Mouse (Mus musculus): ENCODE results near the gene Trap1.

- TF ChIP-seq CTCF (IDR thresholded peaks at IDR 0.05; ENCODE audit: low read depth), result no peak
- TF ChIP-seq EP300 (IDR thresholded peaks at IDR 0.05; ENCODE audit: low read depth), result no peak
Measured at GRCm38 (mm10) chr16:4030501-4030900, 47.1 kb downstream of the Trap1 start.

Data from liver, postnatal 0 days (tissue).